Mouse (Mus musculus): Measurements from ENCODE around the gene 2200002D01Rik.

GRCm38 (mm10) chr7:29255875-29256274 lies 7.6 kb upstream of the 2200002D01Rik start:
- TF ChIP-seq POLR2A (IDR thresholded peaks at IDR 0.05; ENCODE audit: insufficient read length, low read depth) (no peak), MAX (IDR thresholded peaks at IDR 0.05; ENCODE audit: low read depth) (no peak), USF1 (IDR thresholded peaks at IDR 0.05; ENCODE audit: low read depth) (no peak), CEBPB (IDR thresholded peaks at IDR 0.05; ENCODE audit: insufficient read depth, poor library complexity, severe bottlenecking) (no peak)
